Mouse (Mus musculus): ENCODE measurements around the gene Fchsd2.

- TF ChIP-seq CTCF (IDR thresholded peaks at IDR 0.05; ENCODE audit: low read depth, low read length): no peak
- no peak for TF ChIP-seq POLR2A (IDR thresholded peaks at IDR 0.05; ENCODE audit: extremely low read depth, insufficient read depth, low read length)
Observed at GRCm38 (mm10) chr7:101163878-101164277, 71.2 kb downstream of the Fchsd2 start.
